Mouse (Mus musculus) A20 (cell line): ENCODE data around the gene Pofut2.

Experiments used
- DNase-seq: peaks from one replicate; pipeline ENCODE4 v3.0.0-alpha.2; 2011; ENCODE audit warnings: low read depth, low spot score

The Pofut2 gene

DNA sequence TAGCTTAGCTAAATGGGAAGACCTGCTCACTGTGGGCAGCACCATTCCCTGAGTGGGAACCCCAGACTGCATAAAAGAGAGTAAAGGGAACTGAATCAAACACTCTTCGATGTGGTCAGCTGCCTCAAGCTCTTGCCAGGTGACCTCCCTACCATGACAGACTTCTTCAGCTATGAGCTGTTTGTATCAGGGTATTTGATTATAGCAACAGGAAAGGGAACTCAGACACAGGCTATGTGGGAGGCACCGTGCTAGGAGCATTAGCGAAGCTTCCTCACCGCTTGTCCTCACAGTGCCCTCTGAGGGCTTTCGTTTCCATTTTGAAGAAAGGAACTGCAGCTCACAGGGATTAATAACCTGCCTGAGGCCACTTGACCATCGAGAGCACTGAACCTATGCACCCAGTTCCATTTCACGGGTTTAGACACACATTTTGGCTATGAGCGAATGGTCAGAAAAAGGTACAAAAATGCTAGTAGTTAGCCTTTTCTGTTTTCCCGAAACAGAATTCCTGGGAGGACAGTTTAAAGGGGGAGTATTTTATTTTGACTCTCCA is 55.8 kb downstream of the Pofut2 start:
- DNase-seq, result peak; percentile 77

DNA sequence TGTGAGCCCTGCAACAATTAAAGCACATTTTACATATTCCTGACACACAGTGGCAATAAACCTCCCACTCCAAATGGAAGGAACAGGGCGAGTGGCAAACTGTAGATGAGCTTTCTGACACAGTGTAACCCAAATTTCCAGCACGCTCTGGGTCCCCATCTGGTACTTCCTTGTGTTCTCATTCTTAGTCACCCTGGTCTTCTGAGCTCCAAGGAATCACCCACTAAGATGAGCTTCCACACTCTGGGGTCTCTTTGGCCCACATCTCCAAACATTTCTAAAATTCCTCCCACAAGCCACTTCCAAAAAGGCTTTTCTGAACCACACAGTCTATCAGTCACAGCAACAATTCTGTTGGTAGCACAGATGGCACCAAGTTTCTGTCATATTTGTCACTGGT is 56.7 kb downstream of the Pofut2 start:
- no peak for DNase-seq
